Mouse (Mus musculus) gonadal fat pad, adult 2 months (tissue): ENCODE measurements around the gene Supt3. TPM values are rescaled to one million over a fixed set of nuclear protein-coding genes. Genes with fewer than 3 reads are reported as not detected.

ENCODE experiments used
- DNase-seq: peaks from one replicate; pipeline ENCODE4 v3.0.0-alpha.2; 2012; ENCODE audit warnings: low read depth
- polyA plus RNA-seq: library from polyadenylated mRNA; depleted of rRNA; stranded (reverse); fragments of >200 nt; gene quantifications from 2 replicates; pipeline ENCODE4 v1.2.3, GENCODE M21; 2012

Supt3 gene
- polyA plus RNA-seq, 1 experiment: 7.4 TPM

GRCm38 (mm10) chr17:45057780-45058179 is 280.8 kb downstream of the Supt3 start:
- DNase-seq: no peak

GRCm38 (mm10) chr17:45058566-45059363 is 281.8 kb downstream of the Supt3 start:
- DNase-seq: no peak

GRCm38 (mm10) chr17:45063776-45064175 is 286.8 kb downstream of the Supt3 start:
- DNase-seq: no peak

GRCm38 (mm10) chr17:45065465-45065864 is 288.5 kb downstream of the Supt3 start:
- DNase-seq: no peak

DNA sequence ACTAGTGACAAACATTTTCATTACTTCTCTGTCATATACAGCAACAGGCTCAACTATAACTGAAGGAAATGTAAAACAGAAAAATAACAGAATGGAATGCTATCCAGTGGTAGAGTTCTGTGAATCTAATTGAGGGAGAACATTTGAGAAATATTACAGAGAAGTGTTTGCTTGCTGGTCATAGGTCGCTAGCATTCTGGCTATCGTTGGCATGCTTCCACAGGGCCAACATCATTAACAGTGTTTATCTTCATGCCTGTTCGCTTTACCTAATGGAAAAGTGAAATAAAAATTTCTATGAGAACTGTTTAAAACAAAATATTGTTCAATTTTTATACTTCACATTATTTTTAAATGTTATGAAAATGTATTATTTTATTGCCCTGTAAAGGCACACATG is 290.5 kb downstream of the Supt3 start:
- no peak for DNase-seq

- DNase-seq: no peak
These were observed 291.4 kb downstream of the Supt3 start for GRCm38 (mm10) chr17:45068321-45068720.

- DNase-seq: no peak
These were observed 295.8 kb downstream of the Supt3 start for GRCm38 (mm10) chr17:45072495-45073347.

GRCm38 (mm10) chr17:45073348-45073634 is 296.3 kb downstream of the Supt3 start:
- no peak for DNase-seq

DNA sequence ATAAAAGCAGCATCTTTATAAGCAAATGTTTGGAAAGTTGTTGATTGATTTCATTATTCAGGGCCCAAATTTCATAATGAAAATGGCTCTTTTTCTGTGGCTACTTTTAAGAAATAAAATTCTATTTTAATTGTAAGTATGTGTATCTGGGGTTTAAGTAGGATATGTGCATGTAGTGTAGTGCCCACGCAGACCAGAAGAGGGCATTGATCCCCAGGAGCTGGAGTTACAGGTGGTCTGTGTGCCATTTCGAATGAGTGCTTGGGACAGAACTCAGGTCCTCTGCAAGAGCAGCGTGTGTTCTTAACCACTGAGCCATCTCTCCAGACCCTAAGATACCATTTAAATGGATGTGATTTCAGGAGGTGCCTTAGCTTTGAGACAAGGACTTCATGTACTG is 296.8 kb downstream of the Supt3 start:
- no peak for DNase-seq

- DNase-seq: no peak
These were observed 300.0 kb downstream of the Supt3 start for GRCm38 (mm10) chr17:45076951-45077350.

DNA sequence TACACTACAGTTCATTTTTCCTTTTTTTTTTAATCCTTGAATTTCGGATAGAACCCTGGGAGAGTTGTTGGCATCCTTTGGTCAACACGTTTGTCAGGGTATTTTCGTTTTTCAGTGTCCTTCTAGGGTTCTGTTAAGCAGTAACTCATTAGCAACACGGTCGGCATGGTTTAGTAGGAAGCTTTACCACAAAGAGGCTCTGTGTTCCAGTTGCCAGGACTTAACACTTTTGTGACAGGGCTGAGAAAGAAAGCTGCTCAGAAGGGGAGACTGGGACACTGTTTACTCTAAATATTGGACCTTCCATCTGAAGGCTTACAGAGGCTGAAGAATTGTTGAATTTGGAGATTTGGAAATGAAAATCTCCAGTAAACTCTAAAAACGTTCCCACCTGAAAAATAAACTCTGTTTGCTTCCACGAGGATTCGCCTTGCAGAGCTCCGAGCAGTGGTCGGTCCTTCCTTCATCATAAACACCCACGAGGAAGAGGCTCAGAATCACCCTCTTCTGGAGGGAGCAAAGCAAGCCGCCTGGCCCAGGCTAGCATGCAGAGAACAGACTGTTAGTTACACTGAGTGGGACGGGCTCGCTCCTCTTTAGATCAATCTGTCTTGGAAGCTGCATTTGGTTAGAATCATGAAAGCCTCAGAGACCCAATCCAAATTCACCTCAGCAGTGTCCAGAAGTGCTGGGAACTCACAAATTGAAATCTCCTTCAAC is 301.1 kb downstream of the Supt3 start:
- DNase-seq: no peak

DNA sequence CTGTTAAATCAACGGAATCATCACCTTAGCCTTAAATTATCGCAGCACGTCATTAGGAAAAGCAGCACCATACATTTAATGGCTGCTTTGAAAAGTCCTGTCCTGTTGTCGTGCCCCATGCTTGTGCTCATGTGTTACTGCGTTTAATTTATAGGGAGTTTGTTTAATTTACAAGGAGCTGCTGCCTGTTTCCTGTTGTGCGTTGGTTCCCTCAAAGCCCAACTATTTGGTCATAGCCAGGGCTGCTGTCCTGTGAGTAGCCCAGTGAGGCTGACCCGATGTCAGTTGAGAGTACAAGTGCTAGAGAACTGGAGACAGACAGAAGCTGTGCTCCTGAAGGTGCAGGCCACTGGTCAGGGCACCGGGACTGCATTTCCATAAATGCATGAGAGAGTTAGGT is 304.6 kb downstream of the Supt3 start:
- no peak for DNase-seq

- DNase-seq: no peak
These were observed 305.1 kb downstream of the Supt3 start for GRCm38 (mm10) chr17:45081955-45082475.

DNA sequence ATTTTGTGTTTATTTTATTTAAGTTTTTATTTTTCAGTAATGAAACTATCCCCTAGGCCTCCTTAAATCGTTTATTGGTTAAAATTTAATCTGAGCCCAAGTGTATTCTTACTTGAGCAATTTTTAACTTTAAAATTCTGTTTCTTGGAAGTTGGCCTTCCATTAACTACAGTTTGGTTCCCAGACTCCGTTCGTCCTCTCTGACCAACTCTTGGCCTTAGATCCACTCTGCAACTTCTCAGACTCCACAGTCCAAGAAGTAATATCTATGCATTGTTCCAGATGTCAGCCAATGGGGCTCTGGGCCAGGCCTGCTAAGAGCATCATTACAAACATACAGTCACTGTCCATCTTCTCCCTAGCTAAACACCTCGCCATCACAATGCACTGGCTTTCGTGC is 309.4 kb downstream of the Supt3 start:
- DNase-seq: no peak

DNA sequence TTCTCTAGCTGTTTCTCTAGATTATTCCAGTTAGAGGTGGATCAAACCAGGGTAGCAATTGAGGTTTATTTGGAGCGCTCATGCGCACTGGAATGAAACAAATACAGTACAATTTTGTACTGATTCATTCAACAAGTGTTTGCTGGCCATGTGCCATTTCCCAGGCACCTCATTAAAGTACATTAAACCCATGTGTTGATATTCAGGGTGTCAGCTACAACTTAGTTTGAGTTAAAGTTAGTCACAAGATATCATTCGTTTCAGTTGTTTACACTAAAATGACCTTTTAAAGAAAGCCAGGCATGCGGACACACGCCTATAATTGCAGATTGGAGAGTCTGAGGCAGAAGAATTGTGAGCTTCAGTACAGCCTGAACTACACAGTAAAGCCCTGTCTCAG is 310.1 kb downstream of the Supt3 start:
- no peak for DNase-seq

DNA sequence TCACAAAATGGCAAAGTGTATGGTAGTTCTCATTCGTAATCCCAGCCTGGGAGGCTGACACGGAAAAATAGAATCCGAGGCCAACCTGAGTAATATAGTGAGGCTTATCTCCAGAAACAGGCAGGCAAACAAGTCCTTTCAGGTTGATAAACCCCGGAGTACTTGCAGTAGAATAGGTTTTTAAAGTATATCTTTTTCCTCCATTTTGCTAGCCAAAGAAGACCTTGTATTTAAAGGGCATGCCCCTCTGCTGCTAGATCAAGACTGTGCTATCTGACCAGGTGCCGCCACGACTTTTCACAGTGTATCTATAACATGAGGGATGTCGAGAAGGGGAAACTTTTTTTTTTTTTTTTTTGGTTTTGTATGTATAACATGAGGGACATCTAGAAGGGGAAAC is 324.1 kb downstream of the Supt3 start:
- DNase-seq: no peak

DNA sequence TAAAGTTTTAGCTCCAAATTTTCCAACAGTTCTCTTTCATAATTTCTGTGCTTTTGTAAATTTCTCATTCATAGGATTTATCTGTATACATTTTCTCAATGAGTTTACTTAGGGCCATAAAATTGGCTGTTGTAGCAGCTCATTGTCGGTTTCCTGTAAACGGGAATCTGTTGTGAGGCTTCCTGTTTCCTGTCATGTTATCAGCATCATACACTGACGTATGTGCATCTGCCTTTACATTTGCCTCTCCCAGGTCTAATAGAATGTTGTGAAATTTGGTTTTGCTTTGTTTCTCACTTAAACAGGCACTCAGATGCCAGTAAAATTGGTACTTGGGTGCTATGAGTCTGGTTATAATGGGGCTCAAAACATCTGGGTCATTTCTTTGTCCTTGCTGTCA is 338.4 kb downstream of the Supt3 start:
- no peak for DNase-seq

DNA sequence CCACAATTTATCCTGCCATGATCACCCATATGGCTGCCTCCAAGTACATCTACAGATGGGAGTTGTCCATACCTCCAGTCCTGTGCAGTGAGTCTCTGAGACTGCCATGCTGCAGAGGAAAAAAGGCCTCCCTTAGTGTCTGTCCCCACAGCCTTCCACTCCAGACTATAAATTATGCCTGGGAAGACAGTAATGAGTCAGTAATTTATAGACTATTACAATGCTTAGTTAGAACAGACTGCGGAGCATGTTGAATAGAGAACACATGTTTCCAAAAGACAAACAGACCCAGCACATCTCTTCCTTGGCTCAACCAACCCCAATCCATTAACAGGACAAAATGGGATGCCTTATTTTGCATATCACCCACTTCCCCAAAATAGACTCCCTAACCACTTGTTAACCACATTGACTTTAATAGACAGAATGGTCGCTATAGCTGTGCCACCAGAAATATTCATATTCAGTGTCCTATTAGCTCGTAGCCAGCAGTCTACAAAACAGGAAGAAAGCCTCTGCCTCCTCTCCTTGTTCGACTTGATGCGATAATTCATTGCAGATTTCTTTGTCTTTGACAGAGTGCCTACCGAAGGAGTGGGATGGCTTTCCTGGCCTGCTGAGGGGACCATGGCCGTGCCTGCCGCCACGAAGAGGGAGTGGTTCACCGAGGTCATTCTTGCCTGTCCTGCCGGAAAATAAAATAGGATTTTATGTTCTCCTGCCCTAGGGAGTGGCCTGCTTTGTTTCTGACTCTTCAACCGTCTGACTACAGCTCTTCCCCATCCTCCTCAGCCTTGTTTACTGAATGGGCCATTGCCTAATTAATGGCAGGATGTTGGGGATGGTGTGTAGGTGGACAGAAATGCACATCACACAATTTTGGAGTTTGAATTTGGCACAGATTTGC is 341.9 kb downstream of the Supt3 start:
- no peak for DNase-seq

- DNase-seq: no peak
These were observed 342.8 kb downstream of the Supt3 start for GRCm38 (mm10) chr17:45119609-45120201.

DNA sequence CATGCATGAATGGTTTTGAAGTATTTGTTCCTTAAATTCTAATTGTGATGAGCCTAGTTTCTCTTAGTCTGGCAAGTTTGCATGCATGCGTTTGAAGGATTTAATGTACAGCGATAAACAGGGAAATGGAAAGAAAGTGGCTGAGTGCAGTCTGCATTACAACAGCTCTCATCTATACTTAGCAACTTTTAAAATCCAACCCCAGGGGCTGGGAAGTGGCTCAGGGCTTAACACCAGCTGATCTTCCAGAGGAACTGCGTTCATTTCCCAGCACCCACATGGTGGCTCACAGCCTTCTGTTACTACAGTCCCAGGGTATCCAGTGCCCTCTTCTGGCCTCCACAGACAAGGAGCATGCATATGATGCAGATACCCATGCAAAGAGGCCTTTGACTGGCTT is 346.9 kb downstream of the Supt3 start:
- no peak for DNase-seq

DNA sequence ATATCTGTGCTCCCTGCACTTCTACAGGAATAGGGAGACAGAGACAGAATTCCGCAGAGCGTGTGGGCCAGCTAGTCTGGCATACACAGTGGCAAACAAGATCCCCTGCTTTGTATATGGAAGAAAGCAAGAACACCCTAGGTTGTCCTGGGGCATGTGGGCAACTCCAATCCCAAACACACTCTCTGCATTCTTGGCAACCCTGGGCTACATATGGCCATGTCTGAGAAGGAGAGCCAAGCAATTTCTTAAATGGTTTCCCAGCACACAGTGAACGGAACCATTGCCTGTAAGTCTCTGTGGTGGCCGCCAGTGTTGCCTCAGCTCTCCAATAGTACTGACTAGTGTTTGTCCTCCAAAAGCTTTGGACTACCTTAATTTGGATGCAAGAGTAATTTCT is 351.7 kb downstream of the Supt3 start:
- no peak for DNase-seq
